Mouse (Mus musculus): ENCODE results near the gene Tdrd9.

GRCm38 (mm10) chr12:112033409-112033975, 62.1 kb downstream of the Tdrd9 start:
- TF ChIP-seq EP300 (IDR thresholded peaks at IDR 0.05; ENCODE audit: low read depth in 1 of 2, low read length in 2 of 2) (no peak), CTCF (IDR thresholded peaks at IDR 0.05 in 2 of 3, conservative IDR thresholded peaks at IDR 0.05 in 1 of 3; ENCODE audit: control insufficient read depth in 1 of 3, insufficient read depth in 1 of 3, low read depth in 2 of 3, low read length in 3 of 3, poor library complexity in 1 of 3, severe bottlenecking in 1 of 3) (no peak), TBP (IDR thresholded peaks at IDR 0.05; ENCODE audit: low read depth, low read length) (no peak), POLR2A (IDR thresholded peaks at IDR 0.05; ENCODE audit: control insufficient read depth in 1 of 2, insufficient read depth in 1 of 2, low read depth in 1 of 2, low read length in 2 of 2, poor library complexity in 1 of 2) (no peak), MYB (IDR thresholded peaks at IDR 0.05; ENCODE audit: low read depth, low read length) (no peak), MAZ (IDR thresholded peaks at IDR 0.05; ENCODE audit: low read depth, low read length) (no peak)
